Mouse (Mus musculus): ENCODE data around the gene Snx19. TPM values are rescaled to one million over a fixed set of nuclear protein-coding genes. Genes with fewer than 3 reads are reported as not detected.
A peak's percentile ranks its signal among the peaks of the same experiment; 100 is the strongest.

The Snx19 gene
- total RNA-seq, 2 experiments from 2014 or later, result 45.5 to 46.9 TPM

- intact Hi-C loops (cut with DNase I), result loop anchor here (10.0 kb wide), 1 partner anchor 639 kb away; no protein-coding TSS in a partner anchor
- no peak for TF ChIP-seq CTCF (IDR thresholded peaks at IDR 0.05)
- no peak overlapping the region for H3K4me3 ChIP-seq
- H3K27ac ChIP-seq, result no peak overlapping the region
- DNase-seq (ENCODE audit: extremely low spot score in 1 of 2, low spot score in 2 of 2), result no peak
These were observed 18.6 kb downstream of the Snx19 start for GRCm38 (mm10) chr9:30445232-30446085.

- DNase-seq (ENCODE audit: extremely low spot score in 1 of 2, low spot score in 2 of 2), result no peak
- intact Hi-C loops (cut with DNase I), result loop anchor here (10.0 kb wide), 1 partner anchor 639 kb away; no protein-coding TSS in a partner anchor
- H3K27ac ChIP-seq, result no peak overlapping the region
- H3K4me3 ChIP-seq, result no peak overlapping the region
- no peak for TF ChIP-seq CTCF (IDR thresholded peaks at IDR 0.05)
These were observed 19.2 kb downstream of the Snx19 start for GRCm38 (mm10) chr9:30446126-30446525.

- peak; percentile 29 to 35 for DNase-seq (ENCODE audit: extremely low spot score in 1 of 2, low spot score in 2 of 2)
- intact Hi-C loops (cut with DNase I), result loop anchor here (1.0 to 10.0 kb wide), 2 partner anchors 492 to 636 kb away; no protein-coding TSS in a partner anchor
These were observed 21.6 kb downstream of the Snx19 start for GRCm38 (mm10) chr9:30448459-30448858.

GRCm38 (mm10) chr9:30449862-30450261 is 23.0 kb downstream of the Snx19 start:
- no peak overlapping the region for H3K4me3 ChIP-seq
- no peak overlapping the region for H3K27ac ChIP-seq
- no peak for DNase-seq (ENCODE audit: extremely low spot score in 1 of 2, low spot score in 2 of 2)
- intact Hi-C loops (cut with DNase I), result loop anchor here (10.0 kb wide), 1 partner anchor 635 kb away; no protein-coding TSS in a partner anchor
- TF ChIP-seq CTCF (IDR thresholded peaks at IDR 0.05), result no peak

More at GRCm38 (mm10) chr9:30448459-30448858, 21.6 kb downstream of the Snx19 start:
- no peak overlapping the region for H3K27ac ChIP-seq
- peak; percentile 74 for TF ChIP-seq CTCF (IDR thresholded peaks at IDR 0.05)
- no peak overlapping the region for H3K4me3 ChIP-seq

GRCm38 (mm10) chr9:30450834-30451233 is 23.9 kb downstream of the Snx19 start:
- H3K4me3 ChIP-seq, result no peak overlapping the region
- no peak overlapping the region for H3K27ac ChIP-seq
- DNase-seq (ENCODE audit: extremely low spot score in 1 of 2, low spot score in 2 of 2), result no peak
- intact Hi-C loops (cut with DNase I), result no loop called here
- no peak for TF ChIP-seq CTCF (IDR thresholded peaks at IDR 0.05)

- H3K27ac ChIP-seq, result no peak overlapping the region
- no peak for TF ChIP-seq CTCF (IDR thresholded peaks at IDR 0.05)
- intact Hi-C loops (cut with DNase I), result no loop called here
- H3K4me3 ChIP-seq, result no peak overlapping the region
- no peak for DNase-seq (ENCODE audit: extremely low spot score in 1 of 2, low spot score in 2 of 2)
These were observed 27.6 kb downstream of the Snx19 start for GRCm38 (mm10) chr9:30454527-30454926.

- TF ChIP-seq CTCF (IDR thresholded peaks at IDR 0.05), result no peak
- H3K4me3 ChIP-seq, result no peak overlapping the region
- intact Hi-C loops (cut with DNase I), result no loop called here
- H3K27ac ChIP-seq, result no peak overlapping the region
- no peak for DNase-seq (ENCODE audit: extremely low spot score in 1 of 2, low spot score in 2 of 2)
These were observed 29.3 kb downstream of the Snx19 start for GRCm38 (mm10) chr9:30456250-30456649.

- no peak overlapping the region for H3K4me3 ChIP-seq
- no peak for TF ChIP-seq CTCF (IDR thresholded peaks at IDR 0.05)
- no peak for DNase-seq (ENCODE audit: extremely low spot score in 1 of 2, low spot score in 2 of 2)
- H3K27ac ChIP-seq, result no peak overlapping the region
- intact Hi-C loops (cut with DNase I), result no loop called here
These were observed 33.6 kb downstream of the Snx19 start for GRCm38 (mm10) chr9:30460501-30460900.

- H3K27ac ChIP-seq, result no peak overlapping the region
- no peak for TF ChIP-seq CTCF (IDR thresholded peaks at IDR 0.05)
- intact Hi-C loops (cut with DNase I), result no loop called here
These were observed 37.8 kb downstream of the Snx19 start for GRCm38 (mm10) chr9:30464661-30465060.

GRCm38 (mm10) chr9:30480043-30480442 is 53.1 kb downstream of the Snx19 start:
- H3K4me3 ChIP-seq, result no peak overlapping the region
- no peak for DNase-seq (ENCODE audit: extremely low spot score in 1 of 2, low spot score in 2 of 2)
- intact Hi-C loops (cut with DNase I), result loop anchor here (1.0 to 5.0 kb wide), 4 partner anchors 82 to 606 kb away; no protein-coding TSS in a partner anchor
- TF ChIP-seq CTCF (IDR thresholded peaks at IDR 0.05), result no peak
- H3K27ac ChIP-seq, result no peak overlapping the region

More at GRCm38 (mm10) chr9:30464661-30465060, 37.8 kb downstream of the Snx19 start:
- DNase-seq (ENCODE audit: extremely low spot score in 1 of 2, low spot score in 2 of 2), result no peak
- no peak overlapping the region for H3K4me3 ChIP-seq

GRCm38 (mm10) chr9:30480464-30480863 is 53.6 kb downstream of the Snx19 start:
- intact Hi-C loops (cut with DNase I), result loop anchor here (1.0 to 5.0 kb wide), 4 partner anchors 82 to 606 kb away; no protein-coding TSS in a partner anchor
- no peak overlapping the region for H3K4me3 ChIP-seq
- DNase-seq (ENCODE audit: extremely low spot score in 1 of 2, low spot score in 2 of 2), result peak; percentile 92 to 96
- no peak; the same call in none of the 2 replicates for TF ChIP-seq CTCF (IDR thresholded peaks at IDR 0.05)
- no peak overlapping the region for H3K27ac ChIP-seq

GRCm38 (mm10) chr9:30482116-30482515 is 55.2 kb downstream of the Snx19 start:
- DNase-seq (ENCODE audit: extremely low spot score in 1 of 2, low spot score in 2 of 2), result no peak
- Histone ChIP-seq H3K4me3 (no peak overlapping the region), H3K27ac (no peak overlapping the region)
- TF ChIP-seq CTCF (IDR thresholded peaks at IDR 0.05), result no peak
- intact Hi-C loops (cut with DNase I), result loop anchor here (5.0 kb wide), 1 partner anchor 80 kb away; no protein-coding TSS in a partner anchor

Data from left cerebral cortex, adult 2 months (tissue).